Mouse (Mus musculus) limb, embryonic 14.5 days (tissue): ENCODE results near the gene Hace1. TPM values are rescaled to one million over a fixed set of nuclear protein-coding genes. Genes with fewer than 3 reads are reported as not detected.

ENCODE experiments used
- ATAC-seq: fragments of 200-750 bp; cut with Nextera tagmentation; 2 replicates; pipeline ENCODE4 v1.8.0; 2017; ENCODE audit warnings: low read depth, moderate number of reproducible peaks, moderate TSS enrichment; ENCODE audit not compliant: low FRiP score
- DNase-seq: peaks from one replicate; pipeline ENCODE4 v3.0.0-alpha.2; 2015; ENCODE audit warnings: low spot score
- H3K27ac ChIP-seq: fragments of 300-500 bp; sonication (generic); replicated peaks from 2 replicates; pipeline ENCODE4 v1.5.1; 2014; ENCODE audit warnings: low read depth, mild to moderate bottlenecking, low read length, moderate library complexity, mixed read lengths
- H3K27me3 ChIP-seq: fragments of 300-500 bp; sonication (generic); 2 replicates; pipeline ENCODE4 v1.6.1; 2014; ENCODE audit warnings: low read length, mixed read lengths; ENCODE audit not compliant: control insufficient read depth, insufficient read depth
- H3K36me3 ChIP-seq: fragments of 300-500 bp; sonication (generic); 2 replicates; pipeline ENCODE4 v1.6.1; 2014; ENCODE audit warnings: mild to moderate bottlenecking, low read length, moderate library complexity, mixed read lengths; ENCODE audit not compliant: control insufficient read depth, insufficient read depth
- H3K4me1 ChIP-seq: fragments of 300-500 bp; sonication (generic); 2 replicates; pipeline ENCODE4 v1.6.1; 2014; ENCODE audit warnings: antibody characterized with exemption, low read length, mixed read lengths; ENCODE audit not compliant: control insufficient read depth, insufficient read depth
- H3K4me2 ChIP-seq: fragments of 300-500 bp; sonication (generic); replicated peaks from 2 replicates; pipeline ENCODE4 v1.6.1; 2014; ENCODE audit warnings: low read depth, mild to moderate bottlenecking, low read length, moderate library complexity; ENCODE audit not compliant: severe bottlenecking
- H3K4me3 ChIP-seq: fragments of 300-500 bp; sonication (generic); replicated peaks from 2 replicates; pipeline ENCODE4 v1.5.1; 2014; ENCODE audit warnings: low read length
- H3K9ac ChIP-seq: fragments of 300-500 bp; sonication (generic); 2 replicates; pipeline ENCODE4 v1.6.1; 2014; ENCODE audit warnings: mild to moderate bottlenecking, low read depth, low read length, moderate library complexity; ENCODE audit not compliant: severe bottlenecking
- H3K9me3 ChIP-seq: fragments of 300-500 bp; sonication (generic); 2 replicates; pipeline ENCODE4 v1.6.1; 2016; ENCODE audit warnings: low read length; ENCODE audit not compliant: control insufficient read depth
- POLR2A ChIP-seq: fragments of 200-500 bp; IDR thresholded peaks from 2 replicates; pipeline ENCODE4 v1.8.0; 2012; ENCODE audit warnings: inconsistent platforms, mild to moderate bottlenecking, moderate library complexity, borderline replicate concordance; ENCODE audit not compliant: insufficient read depth, insufficient read length; ENCODE audit errors: extremely low read depth
- WGBS: fragments of 180-500 bp; shearing (Covaris S2); extraction: QIAGEN DNeasy Blood & Tissue Kit; methylation state at CpG from one replicate; pipeline ENCODE4 v1.1.7; 2014; 5-methylcytosine and 5-hydroxymethylcytosine counted together
- polyA plus RNA-seq, 2 experiments: library from polyadenylated mRNA; depleted of rRNA in 1 of 2; stranded (reverse) in 1 of 2; unstranded in 1 of 2; fragments of >200 nt; fragmentation: Nextera tagmentation in 1 of 2; extraction: Ambion mirVana in 1 of 2; gene quantifications; 2 replicates each; pipeline versions ENCODE4 v1.2.1 to v1.2.3; 2012 to 2014

Hace1 gene
- polyA plus RNA-seq, 2 experiments = 20.7 to 23.9 TPM

GRCm38 (mm10) chr10:45654026-45654425, 76.4 kb downstream of the Hace1 start:
- 93% methylated on average over 2 of the region's 2 CpGs for WGBS
- TF ChIP-seq POLR2A = no peak
- Histone ChIP-seq H3K36me3 (peaks cover 2% of the 10 kb centered on the region; the same call in 1 of the 2 replicates), H3K4me1 (no peaks in the 10 kb centered on the region), H3K27me3 (no peaks in the 10 kb centered on the region), H3K27ac (no peak overlapping the region), H3K9me3 (no peaks in the 10 kb centered on the region), H3K4me3 (no peak overlapping the region), H3K4me2 (no peak overlapping the region), H3K9ac (no peak overlapping the region)
- no peak for DNase-seq
- ATAC-seq = no peak

GRCm38 (mm10) chr10:45662015-45662414, 84.4 kb downstream of the Hace1 start:
- Histone ChIP-seq H3K27me3 (no peaks in the 10 kb centered on the region), H3K36me3 (peaks cover 3% of the 10 kb centered on the region; the same call in 1 of the 2 replicates), H3K9me3 (0 out of 2 replicates have a peak, but pooled peaks cover 3% of the 10 kb centered on the region), H3K4me2 (no peak overlapping the region), H3K9ac (no peak overlapping the region), H3K4me3 (no peak overlapping the region), H3K4me1 (no peaks in the 10 kb centered on the region), H3K27ac (no peak overlapping the region)
- no peak for ATAC-seq
- 88% methylated on average over 9 of the region's 9 CpGs for WGBS
- no peak for DNase-seq
- no peak for TF ChIP-seq POLR2A

- 96% methylated on average over 2 of the region's 2 CpGs for WGBS
- H3K9me3 ChIP-seq = 0 out of 2 replicates have a peak, but pooled peaks cover 3% of the 10 kb centered on the region
- TF ChIP-seq POLR2A = no peak
- no peak overlapping the region for H3K27ac ChIP-seq
- H3K27me3 ChIP-seq = no peaks in the 10 kb centered on the region
- DNase-seq = no peak
- H3K4me2 ChIP-seq = no peak overlapping the region
- no peak overlapping the region for H3K9ac ChIP-seq
- H3K4me1 ChIP-seq = no peaks in the 10 kb centered on the region
- H3K36me3 ChIP-seq = peaks cover 8% of the 10 kb centered on the region
- no peak overlapping the region for H3K4me3 ChIP-seq
- no peak for ATAC-seq
Measured at GRCm38 (mm10) chr10:45668266-45668665, 90.6 kb downstream of the Hace1 start.

- Histone ChIP-seq H3K9me3 (no peaks in the 10 kb centered on the region), H3K36me3 (peaks cover 3% of the 10 kb centered on the region), H3K27ac (no peak overlapping the region), H3K4me3 (no peak overlapping the region), H3K4me2 (no peak overlapping the region), H3K9ac (no peak overlapping the region), H3K4me1 (no peaks in the 10 kb centered on the region), H3K27me3 (no peaks in the 10 kb centered on the region)
- peak; percentile 10 for DNase-seq
- no peak for TF ChIP-seq POLR2A
- no peak for ATAC-seq
Measured at GRCm38 (mm10) chr10:45676796-45677195, 99.2 kb downstream of the Hace1 start.

GRCm38 (mm10) chr10:45686191-45686590, 108.6 kb downstream of the Hace1 start:
- Histone ChIP-seq H3K36me3 (peaks cover 2% of the 10 kb centered on the region; the same call in 1 of the 2 replicates), H3K27me3 (no peaks in the 10 kb centered on the region), H3K9ac (no peak overlapping the region), H3K4me3 (no peak overlapping the region), H3K9me3 (no peaks in the 10 kb centered on the region), H3K4me1 (no peaks in the 10 kb centered on the region), H3K27ac (no peak overlapping the region), H3K4me2 (no peak overlapping the region)
- 56% methylated on average over 1 of the region's 1 CpGs for WGBS
- DNase-seq = no peak
- no peak for ATAC-seq
- TF ChIP-seq POLR2A = no peak

- no peak for TF ChIP-seq POLR2A
- no peak overlapping the region for H3K4me2 ChIP-seq
- no peak overlapping the region for H3K4me3 ChIP-seq
- no peak for DNase-seq
- no peak overlapping the region for H3K9ac ChIP-seq
- H3K9me3 ChIP-seq = no peaks in the 10 kb centered on the region
- ATAC-seq = no peak
- H3K36me3 ChIP-seq = no peaks in the 10 kb centered on the region
- no peaks in the 10 kb centered on the region for H3K4me1 ChIP-seq
- H3K27ac ChIP-seq = no peak overlapping the region
- H3K27me3 ChIP-seq = no peaks in the 10 kb centered on the region
Measured at GRCm38 (mm10) chr10:45694931-45695330, 117.3 kb downstream of the Hace1 start.
